Mouse (Mus musculus): ENCODE measurements around the gene Pitpnm1.

Gene Pitpnm1

DNA sequence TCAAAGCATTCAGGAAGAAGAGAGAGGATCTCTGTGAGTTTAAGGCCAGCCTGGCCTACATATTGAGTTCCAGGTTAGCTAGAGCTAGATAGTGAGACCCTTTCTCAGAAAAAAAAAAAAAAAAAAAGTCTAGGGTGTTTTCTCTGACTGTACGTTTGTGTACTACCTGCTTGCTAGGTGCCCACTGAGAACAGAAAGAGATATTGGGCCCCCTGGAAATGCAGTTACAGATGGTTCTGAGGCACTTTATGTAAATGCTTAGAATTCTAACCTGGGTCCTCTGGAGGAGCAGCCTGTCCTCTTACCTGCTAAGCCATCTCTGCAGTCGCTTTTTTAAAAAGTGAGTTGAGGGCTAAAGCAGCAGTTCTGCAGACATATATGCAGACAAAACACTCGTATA is 4.0 kb upstream of the Pitpnm1 start:
- no peak for DNase-seq (ENCODE audit: low read depth)

DNA sequence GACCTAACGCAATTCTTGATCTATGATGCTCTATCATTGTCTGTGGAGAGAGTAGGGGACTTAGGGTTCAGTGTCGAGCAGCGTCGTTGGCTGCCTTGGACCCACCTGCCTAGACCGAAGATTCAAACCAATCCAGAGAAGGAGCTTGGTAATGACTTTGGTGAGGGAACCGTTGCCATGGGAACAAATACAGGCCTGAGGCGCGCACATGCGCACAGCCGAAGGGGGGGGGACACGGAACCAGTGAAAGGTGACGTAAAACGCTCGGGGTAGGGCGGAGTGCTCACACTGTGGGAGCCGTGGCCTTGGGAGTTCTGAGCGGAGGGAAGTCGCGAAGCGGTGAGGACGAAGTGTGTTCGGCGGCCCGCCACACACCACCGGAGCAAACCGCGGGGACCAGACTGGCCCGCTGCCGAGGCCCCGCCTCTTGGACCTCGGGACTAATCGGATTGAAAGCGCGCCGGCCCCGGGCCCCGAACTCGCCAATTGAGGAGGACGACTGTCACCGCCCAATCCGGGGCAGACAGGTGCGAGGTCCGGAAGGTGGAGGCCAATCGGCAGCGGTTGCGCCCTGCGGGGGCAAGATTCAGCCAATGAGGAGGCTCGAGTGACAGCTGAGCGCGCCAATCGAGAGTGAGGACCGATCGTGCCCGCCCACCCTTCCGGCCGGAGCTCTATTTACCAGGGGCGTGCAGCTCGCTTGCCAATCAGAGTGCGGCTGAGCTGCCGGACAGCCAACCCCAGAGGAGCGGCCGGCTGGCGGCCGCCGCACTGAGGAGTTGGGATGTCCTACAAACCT is 3.0 kb upstream of the Pitpnm1 start, which contains the start of gene Cdk2ap2:
Gene Cdk2ap2 (plus strand): TSS at position 541 of the 799 bp plus-strand sequence.
- peak; percentile 97 for DNase-seq (ENCODE audit: low read depth)

DNA sequence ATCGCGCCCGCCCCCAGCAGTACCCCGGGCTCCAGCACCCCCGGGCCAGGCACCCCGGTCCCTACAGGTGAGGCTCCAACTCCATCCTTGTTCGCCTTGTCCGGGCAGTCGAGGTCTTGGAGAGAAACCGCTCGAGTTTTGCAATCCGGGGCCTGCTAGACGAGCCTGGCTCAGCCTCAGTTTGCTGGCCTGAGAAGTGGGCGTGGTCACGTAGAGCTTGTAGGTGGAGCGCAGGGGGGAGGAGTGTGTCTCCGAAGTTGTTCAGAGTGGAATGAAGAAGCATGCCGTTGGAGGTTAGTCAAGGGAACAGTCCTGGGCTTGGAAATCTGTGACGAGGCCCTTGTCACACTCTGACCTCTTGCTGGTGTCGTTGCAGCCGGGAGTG is 2.4 kb upstream of the Pitpnm1 start:
- DNase-seq (ENCODE audit: low read depth) = peak; percentile 78

- DNase-seq (ENCODE audit: low read depth) = no peak
These were observed 1.4 kb upstream of the Pitpnm1 start for GRCm38 (mm10) chr19:4098426-4098825.

- DNase-seq (ENCODE audit: low read depth) = peak; percentile 92
These were observed 742 bp upstream of the Pitpnm1 start for GRCm38 (mm10) chr19:4099056-4099455.

DNA sequence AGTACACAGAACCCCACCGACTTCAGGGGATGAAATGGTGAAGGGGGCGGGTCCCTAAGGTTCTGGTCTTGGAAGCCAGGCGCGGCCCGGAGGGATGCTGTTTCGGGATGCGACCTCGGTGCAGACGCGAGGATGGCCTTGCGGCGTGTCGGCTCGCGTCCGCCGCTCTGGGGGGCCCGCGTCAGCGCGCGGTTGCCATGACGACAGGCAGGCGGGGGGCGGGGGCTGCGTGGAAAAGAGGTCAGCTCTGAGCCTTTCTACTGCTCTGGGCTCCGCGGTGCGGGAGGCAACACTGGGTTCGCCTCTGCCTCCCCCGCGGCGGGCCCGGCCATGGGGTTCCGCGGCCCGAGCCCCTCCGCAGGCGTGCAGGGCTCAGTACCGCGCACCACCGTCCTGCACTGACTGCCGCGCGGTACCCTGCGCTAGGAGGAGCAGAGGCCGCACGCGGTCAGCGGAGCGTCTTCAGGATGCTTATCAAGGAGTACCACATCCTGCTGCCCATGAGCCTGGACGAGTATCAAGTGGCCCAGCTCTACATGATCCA is 992 bp downstream of the Pitpnm1 start:
- DNase-seq (ENCODE audit: low read depth) = no peak

DNA sequence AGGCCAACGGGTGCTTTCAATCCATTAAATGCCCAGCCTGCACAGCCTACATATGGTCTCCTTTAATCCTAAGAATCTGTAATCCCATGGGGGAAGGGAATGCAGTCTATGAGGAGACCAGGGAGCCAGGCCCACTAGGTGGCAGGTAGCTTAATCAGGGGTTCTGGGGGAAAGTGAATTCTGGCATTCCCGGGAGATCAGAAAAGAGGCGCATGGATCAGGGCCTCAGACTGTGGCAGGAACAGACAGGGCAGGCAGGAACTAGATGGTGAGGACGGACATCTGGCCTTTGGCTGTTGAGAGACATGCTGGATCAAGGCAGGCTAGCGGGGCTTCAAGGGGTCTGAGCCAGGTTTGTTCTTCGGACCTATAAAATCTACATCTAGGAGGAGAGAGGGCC is 1.7 kb downstream of the Pitpnm1 start:
- no peak for DNase-seq (ENCODE audit: low read depth)

DNA sequence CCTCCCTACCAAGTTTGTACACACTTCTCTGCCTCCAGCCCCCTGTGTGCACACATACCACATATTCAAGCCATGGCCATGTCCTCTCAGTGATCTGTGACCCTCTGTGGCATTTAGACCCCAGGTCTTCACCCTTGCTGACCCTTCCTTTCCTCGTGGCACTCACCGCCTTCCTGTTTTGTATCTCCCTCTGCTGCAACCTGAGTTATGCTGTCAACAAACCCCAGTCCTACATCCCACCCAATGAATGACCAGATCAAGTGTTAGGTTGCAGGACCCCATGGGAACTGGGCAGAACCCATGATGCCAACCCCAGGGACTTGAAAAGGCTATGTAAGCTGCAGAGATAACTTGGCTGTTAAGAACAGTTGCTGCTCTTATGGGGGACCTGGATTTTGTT is 2.3 kb downstream of the Pitpnm1 start:
- no peak for DNase-seq (ENCODE audit: low read depth)

DNA sequence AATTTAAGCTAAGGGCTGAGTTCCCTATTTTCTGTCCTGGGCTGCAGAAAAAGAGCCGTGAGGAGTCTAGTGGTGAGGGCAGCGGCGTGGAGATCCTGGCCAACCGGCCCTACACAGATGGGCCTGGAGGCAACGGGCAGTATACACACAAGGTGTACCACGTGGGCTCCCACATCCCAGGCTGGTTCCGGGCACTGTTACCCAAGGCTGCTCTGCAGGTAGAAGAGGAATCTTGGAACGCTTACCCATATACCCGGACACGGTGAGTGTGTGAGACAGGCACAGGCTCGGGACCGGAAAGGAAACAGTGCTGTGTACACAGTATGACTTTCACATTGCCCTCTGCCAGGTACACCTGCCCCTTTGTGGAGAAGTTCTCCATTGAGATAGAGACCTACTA is 2.8 kb downstream of the Pitpnm1 start:
- no peak for DNase-seq (ENCODE audit: low read depth)

DNA sequence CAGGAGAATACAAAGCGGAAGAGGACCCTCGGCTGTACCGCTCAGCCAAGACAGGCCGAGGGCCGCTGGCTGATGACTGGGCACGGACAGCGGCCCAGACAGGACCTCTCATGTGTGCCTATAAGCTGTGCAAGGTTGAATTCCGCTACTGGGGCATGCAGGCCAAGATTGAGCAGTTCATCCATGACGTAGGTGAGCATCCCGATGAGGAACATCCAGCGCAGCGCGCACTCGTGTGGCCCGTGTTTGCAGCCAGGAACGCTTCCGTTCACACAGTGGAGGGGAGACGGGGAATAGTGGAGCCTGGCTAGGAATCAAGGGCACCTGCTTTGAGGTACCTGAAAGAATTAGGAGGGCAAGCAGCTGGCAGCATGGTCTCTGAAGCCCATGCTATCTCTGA is 3.5 kb downstream of the Pitpnm1 start:
- DNase-seq (ENCODE audit: low read depth) = no peak

DNA sequence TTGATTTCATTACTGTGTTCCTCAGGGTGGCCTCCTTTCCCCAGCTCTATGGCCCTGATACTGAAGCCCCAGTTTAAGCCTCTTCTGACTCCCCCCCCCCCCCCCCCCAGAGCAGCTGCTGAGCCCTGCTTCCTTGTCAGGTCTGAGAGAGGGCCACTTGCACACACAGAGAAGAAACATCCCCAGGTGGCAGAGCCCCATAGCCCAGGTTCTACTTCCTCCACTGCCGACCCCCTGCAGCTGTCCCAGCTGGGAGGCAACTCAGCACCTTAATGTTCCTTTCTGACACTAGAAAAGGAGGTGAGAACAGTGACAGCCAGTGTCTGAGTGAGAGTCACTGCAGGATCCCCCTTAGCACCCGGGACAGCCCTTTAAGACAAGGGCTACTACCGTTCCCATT is 4.0 kb downstream of the Pitpnm1 start:
- DNase-seq (ENCODE audit: low read depth) = no peak

DNA sequence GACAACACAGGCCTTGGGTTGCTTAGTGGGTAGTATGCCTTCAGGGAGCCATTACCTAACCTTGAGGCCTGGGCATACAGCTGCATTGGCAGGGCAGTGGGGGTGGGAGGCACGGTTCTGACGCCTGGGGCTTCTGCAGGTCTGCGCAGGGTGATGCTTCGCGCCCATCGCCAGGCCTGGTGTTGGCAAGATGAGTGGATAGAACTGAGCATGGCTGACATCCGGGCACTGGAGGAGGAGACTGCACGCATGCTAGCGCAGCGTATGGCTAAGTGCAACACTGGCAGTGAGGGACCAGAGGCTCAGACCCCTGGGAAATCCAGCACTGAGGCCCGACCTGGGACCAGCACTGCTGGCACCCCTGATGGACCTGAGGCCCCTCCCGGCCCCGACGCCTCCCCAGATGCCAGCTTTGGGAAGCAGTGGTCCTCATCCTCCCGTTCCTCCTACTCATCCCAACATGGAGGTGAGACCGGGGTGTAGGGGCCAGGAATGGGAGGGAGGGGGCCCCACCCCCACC is 4.9 kb downstream of the Pitpnm1 start:
- no peak for DNase-seq (ENCODE audit: low read depth)

- DNase-seq (ENCODE audit: low read depth) = no peak
These were observed 6.9 kb downstream of the Pitpnm1 start for GRCm38 (mm10) chr19:4106654-4107053.

GRCm38 (mm10) chr19:4108535-4108934 is 8.7 kb downstream of the Pitpnm1 start:
- DNase-seq (ENCODE audit: low read depth) = no peak

DNA sequence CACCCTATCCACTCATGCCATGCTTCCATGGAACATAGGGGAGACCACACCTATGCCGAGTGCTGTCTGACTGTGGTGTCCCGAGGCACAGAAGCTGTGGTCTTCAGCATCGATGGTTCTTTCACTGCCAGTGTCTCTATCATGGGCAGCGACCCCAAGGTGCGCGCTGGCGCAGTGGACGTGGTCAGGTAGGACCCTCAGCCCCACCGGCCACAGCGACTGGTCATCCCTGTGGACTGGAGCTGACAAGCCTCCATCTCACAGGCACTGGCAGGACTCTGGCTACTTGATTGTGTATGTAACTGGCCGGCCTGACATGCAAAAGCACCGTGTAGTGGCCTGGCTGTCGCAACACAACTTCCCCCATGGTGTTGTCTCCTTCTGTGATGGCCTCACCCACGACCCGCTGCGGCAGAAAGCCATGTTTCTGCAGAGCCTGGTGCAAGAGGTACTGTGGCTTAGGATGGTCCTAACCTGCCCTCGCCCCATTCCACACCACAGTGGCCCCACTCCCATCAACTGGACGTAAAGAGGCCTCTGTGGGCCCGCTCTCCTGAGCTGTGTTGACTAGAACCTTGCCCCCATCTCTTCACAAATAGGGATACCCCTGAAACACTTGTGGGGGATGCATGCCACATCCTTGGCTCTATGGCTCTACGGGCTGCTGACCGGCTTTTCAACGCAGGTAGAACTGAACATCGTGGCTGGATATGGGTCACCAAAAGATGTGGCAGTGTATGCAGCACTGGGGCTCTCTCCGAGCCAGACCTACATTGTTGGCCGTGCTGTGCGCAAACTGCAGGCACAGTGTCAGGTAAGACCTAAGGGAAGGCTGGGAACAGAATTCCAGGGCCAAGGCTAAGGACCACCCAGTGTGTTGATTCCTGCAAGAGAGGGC is 12.5 kb downstream of the Pitpnm1 start:
- DNase-seq (ENCODE audit: low read depth) = no peak

- no peak for DNase-seq (ENCODE audit: low read depth)
These were observed 13.5 kb downstream of the Pitpnm1 start for GRCm38 (mm10) chr19:4113186-4113805.

- DNase-seq (ENCODE audit: low read depth) = no peak
These were observed 14.0 kb downstream of the Pitpnm1 start for GRCm38 (mm10) chr19:4113806-4114230.

DNA sequence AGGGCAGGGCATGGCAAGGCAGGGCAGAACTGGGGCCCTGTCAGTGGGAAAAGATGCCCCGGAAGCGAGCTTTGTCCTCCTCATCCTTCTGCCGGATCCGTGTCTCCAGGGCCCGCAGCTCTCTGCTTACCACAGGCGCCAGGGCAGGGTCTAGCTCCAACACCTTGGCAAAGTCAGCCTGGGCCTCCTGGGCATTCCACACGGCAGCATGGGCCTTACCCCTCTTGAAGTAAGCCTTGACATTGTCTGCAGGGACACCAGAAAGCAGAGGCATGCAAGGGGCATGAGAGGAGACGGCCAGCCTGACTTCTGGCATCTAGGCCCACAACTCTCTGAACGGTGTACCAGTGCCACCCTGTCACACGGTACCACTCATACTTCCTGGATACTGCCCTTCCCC is 14.8 kb downstream of the Pitpnm1 start:
- DNase-seq (ENCODE audit: low read depth) = no peak

DNA sequence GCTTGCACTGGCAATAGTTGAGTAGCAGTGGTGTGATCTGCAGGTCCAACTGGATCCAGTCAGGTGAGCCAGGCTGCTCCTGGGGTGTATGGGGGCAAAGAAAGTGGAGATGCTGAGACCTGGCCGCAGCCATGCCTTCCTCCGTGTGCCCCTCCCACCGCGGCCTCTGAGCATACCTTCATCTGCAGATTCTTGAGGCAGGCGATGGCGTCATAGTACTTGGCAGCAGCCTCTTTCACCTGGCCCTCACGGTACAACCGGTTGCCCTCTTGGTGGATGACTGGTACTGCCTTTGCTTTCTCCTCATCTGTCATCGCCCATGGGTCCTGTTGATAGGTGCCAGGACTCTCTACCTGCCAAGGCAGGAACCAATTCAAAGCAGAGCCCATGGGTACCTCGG is 15.3 kb downstream of the Pitpnm1 start:
- no peak for DNase-seq (ENCODE audit: low read depth)

GRCm38 (mm10) chr19:4115816-4116215 is 16.0 kb downstream of the Pitpnm1 start:
- no peak for DNase-seq (ENCODE audit: low read depth)

DNA sequence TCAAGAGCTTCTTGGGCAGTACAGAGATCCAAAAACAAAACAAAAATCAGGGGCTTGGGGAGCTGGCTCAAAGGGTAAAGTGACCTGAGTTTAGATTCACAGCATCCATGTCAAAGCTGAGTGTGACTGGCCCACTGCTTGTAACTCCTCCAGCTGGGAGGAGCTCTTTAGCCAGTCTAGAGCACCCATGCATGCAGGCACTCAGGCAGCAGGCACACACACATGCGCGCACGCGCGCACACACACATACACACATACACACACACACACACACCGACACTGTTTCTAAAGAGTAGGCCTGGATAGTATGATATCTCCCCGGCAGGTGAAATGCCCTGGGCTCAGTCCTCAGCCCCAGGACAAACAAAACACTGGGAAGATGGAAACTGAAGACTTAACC is 17.2 kb downstream of the Pitpnm1 start:
- no peak for DNase-seq (ENCODE audit: low read depth)

GRCm38 (mm10) chr19:4118350-4118749 is 18.6 kb downstream of the Pitpnm1 start:
- DNase-seq (ENCODE audit: low read depth) = no peak
